Mouse (Mus musculus): ENCODE data around the gene Usp53. TPM values are rescaled to one million over a fixed set of nuclear protein-coding genes. Genes with fewer than 3 reads are reported as not detected.

Usp53 gene
- polyA plus RNA-seq, 1 experiment from 2014 or later, result 3.3 TPM

DNA sequence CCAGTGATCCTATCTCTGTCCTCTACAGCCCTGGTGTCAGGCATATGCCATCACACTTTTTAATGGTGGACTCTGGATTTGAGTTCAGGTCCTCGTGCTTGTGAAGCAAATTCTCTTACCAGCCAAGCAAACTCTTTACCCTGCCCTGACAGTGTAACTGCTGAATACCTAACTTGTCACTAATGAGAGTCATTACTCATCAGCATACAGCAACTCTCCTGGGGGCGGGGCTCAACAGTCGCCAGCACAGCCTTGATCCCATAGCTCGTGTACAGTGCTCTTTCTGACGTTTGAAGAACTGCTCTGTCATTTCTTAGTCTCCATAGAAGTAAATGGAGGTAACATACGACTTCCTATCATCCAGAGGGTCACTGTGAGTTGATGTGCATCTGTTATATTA, 86.1 kb downstream of the Usp53 start:
- H3K4me1 ChIP-seq (ENCODE audit: insufficient read depth), result no peaks in the 10 kb centered on the region
- H3K4me2 ChIP-seq (ENCODE audit: low read depth, low read length), result no peak overlapping the region
- no peak overlapping the region for H3K27ac ChIP-seq (ENCODE audit: low read depth)
- TF ChIP-seq EP300 (IDR thresholded peaks at IDR 0.05; ENCODE audit: low read depth), result no peak
- TF ChIP-seq CTCF (IDR thresholded peaks at IDR 0.05; ENCODE audit: low read depth), result no peak
- H3K9me3 ChIP-seq (ENCODE audit: low read length), result no peaks in the 10 kb centered on the region
- no peak overlapping the region for H3K4me3 ChIP-seq (ENCODE audit: low read depth, low read length)
- DNase-seq, result no peak
- H3K36me3 ChIP-seq (replicated peaks; ENCODE audit: insufficient read depth, low read length), result no peaks in the 10 kb centered on the region
- H3K9ac ChIP-seq (replicated peaks), result no peak overlapping the region
- ATAC-seq, result no peak
- 57% methylated on average over 6 of the region's 6 CpGs for WGBS (ENCODE audit: insufficient replicate concordance)
- no peaks in the 10 kb centered on the region for H3K27me3 ChIP-seq (ENCODE audit: insufficient read depth, low read length)

GRCm38 (mm10) chr3:122895189-122895731, 89.0 kb downstream of the Usp53 start:
- no peaks in the 10 kb centered on the region for H3K27me3 ChIP-seq (ENCODE audit: insufficient read depth, low read length)
- 59% methylated on average over 11 of the region's 11 CpGs for WGBS (ENCODE audit: insufficient replicate concordance)
- DNase-seq (peak; percentile 18), ATAC-seq (peak; percentile 93)
- no peak overlapping the region for H3K4me3 ChIP-seq (ENCODE audit: low read depth, low read length)
- H3K36me3 ChIP-seq (replicated peaks; ENCODE audit: insufficient read depth, low read length), result no peaks in the 10 kb centered on the region
- peak overlapping the region; percentile 86 for H3K27ac ChIP-seq (ENCODE audit: low read depth)
- no peak overlapping the region for H3K4me2 ChIP-seq (ENCODE audit: low read depth, low read length)
- no peaks in the 10 kb centered on the region for H3K4me1 ChIP-seq (ENCODE audit: insufficient read depth)
- TF ChIP-seq CTCF (IDR thresholded peaks at IDR 0.05; ENCODE audit: low read depth), result no peak
- TF ChIP-seq EP300 (IDR thresholded peaks at IDR 0.05; ENCODE audit: low read depth), result peak; percentile 31; the same call in 1 of the 2 replicates
- H3K9ac ChIP-seq (replicated peaks), result no peak overlapping the region
- H3K9me3 ChIP-seq (ENCODE audit: low read length), result no peaks in the 10 kb centered on the region

DNA sequence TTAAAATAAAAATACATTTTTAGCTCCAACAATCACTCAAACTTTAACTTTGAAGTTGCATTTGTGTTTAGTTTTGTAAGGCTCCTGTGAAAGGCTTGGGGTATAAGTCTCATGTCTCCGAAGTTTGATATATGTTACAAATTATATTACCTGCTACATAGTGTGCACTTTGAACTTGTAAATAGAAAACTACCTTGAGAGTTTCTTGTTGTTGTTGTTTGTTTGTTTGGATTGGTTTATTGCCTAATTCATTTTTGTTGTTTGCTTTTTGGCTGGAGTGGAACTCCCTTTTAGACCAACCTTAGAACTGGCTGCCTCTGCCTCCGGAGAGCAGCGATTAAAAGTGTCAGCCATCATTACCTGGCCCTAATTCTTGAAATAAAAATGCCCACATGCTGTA, 89.5 kb downstream of the Usp53 start, which contains the start of gene Fabp2:
Gene Fabp2 (plus strand): TSS at position 301 of the 400 bp plus-strand sequence.
- WGBS (ENCODE audit: insufficient replicate concordance), result 78% methylated on average over 3 of the region's 3 CpGs
- Histone ChIP-seq H3K4me2 (ENCODE audit: low read depth, low read length) (no peak within 1 kb of the TSS), H3K36me3 (replicated peaks; ENCODE audit: insufficient read depth, low read length) (no peaks in the 10 kb centered on the region), H3K9me3 (ENCODE audit: low read length) (no peaks in the 10 kb centered on the region), H3K9ac (replicated peaks) (no peak within 1 kb of the TSS), H3K4me3 (ENCODE audit: low read depth, low read length) (no peak within 1 kb of the TSS), H3K27ac (ENCODE audit: low read depth) (peak within 1 kb of the TSS; percentile 86), H3K27me3 (ENCODE audit: insufficient read depth, low read length) (no peaks in the 10 kb centered on the region), H3K4me1 (ENCODE audit: insufficient read depth) (no peaks in the 10 kb centered on the region)
- peak; percentile 41 for ATAC-seq
- TF ChIP-seq CTCF (IDR thresholded peaks at IDR 0.05; ENCODE audit: low read depth), result no peak
- no peak for TF ChIP-seq EP300 (IDR thresholded peaks at IDR 0.05; ENCODE audit: low read depth)
- DNase-seq, result no peak

GRCm38 (mm10) chr3:122888371-122888819, 95.9 kb downstream of the Usp53 start:
- H3K9ac ChIP-seq (replicated peaks), result no peak overlapping the region
- ATAC-seq (peak; percentile 51; the same call in 1 of the 2 replicates), DNase-seq (no peak)
- 60% methylated on average over 5 of the region's 5 CpGs for WGBS (ENCODE audit: insufficient replicate concordance)
- peak overlapping the region; percentile 44; the same call in 1 of the 2 replicates for H3K27ac ChIP-seq (ENCODE audit: low read depth)
- H3K36me3 ChIP-seq (replicated peaks; ENCODE audit: insufficient read depth, low read length), result no peaks in the 10 kb centered on the region
- H3K4me3 ChIP-seq (ENCODE audit: low read depth, low read length), result no peak overlapping the region
- H3K27me3 ChIP-seq (ENCODE audit: insufficient read depth, low read length), result no peaks in the 10 kb centered on the region
- H3K4me2 ChIP-seq (ENCODE audit: low read depth, low read length), result no peak overlapping the region
- TF ChIP-seq CTCF (IDR thresholded peaks at IDR 0.05; ENCODE audit: low read depth) (no peak), EP300 (IDR thresholded peaks at IDR 0.05; ENCODE audit: low read depth) (no peak)
- H3K9me3 ChIP-seq (ENCODE audit: low read length), result no peaks in the 10 kb centered on the region
- H3K4me1 ChIP-seq (ENCODE audit: insufficient read depth), result no peaks in the 10 kb centered on the region; the same call in 1 of the 2 replicates

DNA sequence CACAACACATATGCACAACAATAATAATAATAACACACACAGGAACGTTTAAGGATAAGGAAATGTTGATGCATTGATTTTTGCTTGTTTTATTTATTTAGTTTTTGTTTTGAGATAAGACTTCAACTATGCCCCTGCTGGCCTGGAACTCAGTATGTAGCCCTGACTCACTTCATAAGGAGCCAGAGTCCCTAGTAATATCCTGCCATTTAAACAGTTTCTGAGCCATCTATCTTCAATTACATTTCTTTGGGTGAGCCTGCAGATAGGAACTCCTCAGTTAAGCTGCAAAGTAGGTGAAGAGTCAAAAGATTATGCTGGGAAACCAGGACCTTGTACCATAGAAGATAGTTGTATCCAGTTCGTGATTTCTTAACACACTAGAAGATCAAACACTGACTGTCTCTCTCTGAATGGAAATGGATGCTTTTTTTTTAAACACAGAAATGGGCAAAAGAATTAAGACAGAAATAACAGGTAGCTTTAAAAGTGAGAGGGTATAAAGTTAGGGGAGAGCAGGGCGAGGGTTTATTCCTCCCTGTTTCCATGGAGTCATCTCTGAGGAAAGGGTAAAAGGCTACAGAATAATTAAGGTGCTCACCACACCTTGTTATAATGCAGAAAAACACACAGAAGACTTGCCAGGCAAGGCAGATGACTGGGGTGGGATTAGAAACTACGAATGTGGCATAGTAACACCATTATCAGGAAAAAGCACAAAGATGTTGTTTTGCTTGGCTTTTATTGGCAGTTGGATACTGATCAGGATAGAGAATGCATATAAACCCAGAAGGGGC, 96.6 kb downstream of the Usp53 start:
- DNase-seq (no peak), ATAC-seq (no peak)
- 58% methylated on average over 4 of the region's 4 CpGs for WGBS (ENCODE audit: insufficient replicate concordance)
- H3K4me1 ChIP-seq (ENCODE audit: insufficient read depth), result no peaks in the 10 kb centered on the region; the same call in 1 of the 2 replicates
- no peak overlapping the region for H3K4me2 ChIP-seq (ENCODE audit: low read depth, low read length)
- H3K27me3 ChIP-seq (ENCODE audit: insufficient read depth, low read length), result no peaks in the 10 kb centered on the region
- no peaks in the 10 kb centered on the region for H3K9me3 ChIP-seq (ENCODE audit: low read length)
- H3K9ac ChIP-seq (replicated peaks), result no peak overlapping the region
- no peak overlapping the region for H3K4me3 ChIP-seq (ENCODE audit: low read depth, low read length)
- peak overlapping the region; percentile 44; the same call in 1 of the 2 replicates for H3K27ac ChIP-seq (ENCODE audit: low read depth)
- TF ChIP-seq EP300 (IDR thresholded peaks at IDR 0.05; ENCODE audit: low read depth) (no peak), CTCF (IDR thresholded peaks at IDR 0.05; ENCODE audit: low read depth) (no peak)
- no peaks in the 10 kb centered on the region for H3K36me3 ChIP-seq (replicated peaks; ENCODE audit: insufficient read depth, low read length)

Small RNA genes lying within 50 kb of the gene (microRNA-seq; reads per million reads assigned to microRNA genes)
- gene Gm22066, result not detected

Other genes starting within 250 kb of the Usp53 start
- 42.2 and 48.3 TPM in 2 replicates for gene Fabp2, start 89.4 kb downstream of the Usp53 start, polyA plus RNA-seq (2015; fragmentation: Nextera tagmentation; extraction: Ambion mirVana)
- not detected in 2 replicates for gene Gm10959, start 65.2 kb downstream of the Usp53 start, polyA plus RNA-seq (2015; fragmentation: Nextera tagmentation; extraction: Ambion mirVana)
- 70.7 and 75.1 TPM in 2 replicates for gene 1810037I17Rik, start 60.3 kb downstream of the Usp53 start, polyA plus RNA-seq (2015; fragmentation: Nextera tagmentation; extraction: Ambion mirVana)
- gene Myoz2, start 50.5 kb upstream of the Usp53 start, polyA plus RNA-seq (2015; fragmentation: Nextera tagmentation; extraction: Ambion mirVana), result 0.18 and 4.4 TPM in 2 replicates